Mouse (Mus musculus): ENCODE data around the gene Robo2. TPM values are rescaled to one million over a fixed set of nuclear protein-coding genes. Genes with fewer than 3 reads are reported as not detected.

Robo2 gene
- 0.51 TPM in 1 of 2 replicates, not detected in the other for polyA plus RNA-seq (2012; ENCODE audit: insufficient read depth, low replicate concordance)

DNA sequence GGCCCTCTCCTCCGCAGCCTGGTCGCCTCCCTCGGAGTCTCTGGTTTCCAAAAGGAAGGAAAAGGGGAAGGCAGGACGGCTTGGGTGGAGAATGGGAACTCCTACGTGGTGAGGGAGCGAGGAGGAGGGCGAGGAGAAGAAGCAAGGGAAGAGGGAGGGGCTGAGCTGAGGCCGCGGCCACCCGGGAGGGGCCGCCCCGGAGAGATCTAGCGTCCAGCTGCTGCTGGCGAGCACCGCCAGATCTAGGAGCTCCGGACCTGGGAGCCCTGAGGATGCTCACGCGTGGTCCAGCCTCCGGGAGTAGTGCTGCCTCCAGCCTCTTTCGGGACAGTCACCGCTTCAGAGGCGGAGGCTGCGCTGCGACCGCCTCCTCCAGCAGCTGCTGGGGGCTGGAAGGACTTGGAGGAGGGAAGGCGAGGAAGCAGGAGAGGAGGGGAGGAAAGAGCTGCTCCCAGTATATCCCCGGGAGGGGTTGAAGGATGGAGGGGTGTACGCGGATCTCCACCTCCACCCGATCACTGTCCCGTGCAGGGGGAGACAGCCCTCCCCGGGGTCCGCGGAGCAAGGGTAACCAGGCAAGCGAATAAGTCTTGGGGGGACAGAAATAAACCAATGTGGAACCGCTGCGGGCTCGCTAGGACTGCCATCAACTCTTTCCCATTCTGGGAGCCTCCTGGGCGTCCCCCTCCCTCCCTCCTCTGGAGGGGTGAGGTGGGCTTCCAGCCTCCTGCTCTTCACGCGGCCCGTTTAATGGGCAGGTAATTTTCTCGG lies at the start of gene Robo2:
Gene Robo2 (minus strand): TSS at position 345 of the 771 bp plus-strand sequence.
- Histone ChIP-seq H3K36me3 (replicated peaks; ENCODE audit: low read length) (no peaks in the 10 kb centered on the region), H3K4me1 (peaks cover 21% of the 10 kb centered on the region), H3K9me3 (peaks cover 6% of the 10 kb centered on the region), H3K4me3 (replicated peaks) (peak within 1 kb of the TSS; percentile 88), H3K27me3 (replicated peaks) (peaks cover 33% of the 10 kb centered on the region)
- no peak for TF ChIP-seq GATA1 (IDR thresholded peaks at IDR 0.05; ENCODE audit: borderline replicate concordance, low read length)
- no peak for TF ChIP-seq FLI1 (IDR thresholded peaks at IDR 0.05; ENCODE audit: low read length)

DNA sequence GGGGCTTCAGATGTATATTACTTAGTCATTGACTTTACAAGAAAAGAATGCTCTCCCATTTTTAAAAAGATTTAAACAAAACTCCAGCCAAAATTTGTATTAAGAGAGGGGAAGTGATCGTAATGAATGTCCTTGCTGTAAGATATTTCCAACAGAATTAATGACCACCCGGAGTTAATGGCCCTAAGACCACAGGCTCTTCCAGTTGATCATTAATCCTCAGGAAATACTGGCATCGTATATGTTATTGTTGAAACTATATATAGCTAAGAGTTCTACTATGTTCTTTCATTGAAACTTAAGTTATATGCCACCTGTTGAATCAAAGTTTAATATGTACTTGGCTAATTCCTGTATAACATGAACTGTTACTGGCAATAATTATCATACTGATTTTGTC lies 46.5 kb upstream of the Robo2 start:
- H3K4me1 ChIP-seq, result no peaks in the 10 kb centered on the region
- no peak overlapping the region for H3K4me3 ChIP-seq (replicated peaks)
- no peak for TF ChIP-seq FLI1 (IDR thresholded peaks at IDR 0.05; ENCODE audit: low read length)
- TF ChIP-seq GATA1 (IDR thresholded peaks at IDR 0.05; ENCODE audit: borderline replicate concordance, low read length), result no peak
- H3K27me3 ChIP-seq (replicated peaks), result no peaks in the 10 kb centered on the region
- H3K9me3 ChIP-seq, result no peaks in the 10 kb centered on the region
- H3K36me3 ChIP-seq (replicated peaks; ENCODE audit: low read length), result no peaks in the 10 kb centered on the region

DNA sequence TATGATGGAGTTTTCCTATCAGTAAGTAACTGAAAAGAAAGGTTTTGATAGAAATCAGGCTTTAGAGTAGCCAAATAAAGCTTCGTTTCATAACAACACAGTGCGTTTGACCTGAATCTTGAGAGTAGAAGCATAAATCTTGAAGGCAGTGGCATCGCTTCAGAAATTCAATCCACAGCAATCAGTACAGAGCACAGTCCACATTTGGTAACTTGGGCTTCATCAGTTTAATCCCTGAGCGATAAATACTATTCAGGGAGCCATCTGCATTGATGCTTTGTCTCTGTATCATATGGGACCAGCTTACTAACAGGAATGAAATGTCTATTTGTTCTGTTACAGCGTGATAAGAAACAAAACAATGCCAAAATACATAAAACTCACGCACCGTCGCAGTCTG lies 46.1 kb upstream of the Robo2 start:
- no peaks in the 10 kb centered on the region for H3K27me3 ChIP-seq (replicated peaks)
- H3K4me1 ChIP-seq, result no peaks in the 10 kb centered on the region
- H3K36me3 ChIP-seq (replicated peaks; ENCODE audit: low read length), result no peaks in the 10 kb centered on the region
- H3K9me3 ChIP-seq, result no peaks in the 10 kb centered on the region
- TF ChIP-seq GATA1 (IDR thresholded peaks at IDR 0.05; ENCODE audit: borderline replicate concordance, low read length) (no peak), FLI1 (IDR thresholded peaks at IDR 0.05; ENCODE audit: low read length) (no peak)
- no peak overlapping the region for H3K4me3 ChIP-seq (replicated peaks)

DNA sequence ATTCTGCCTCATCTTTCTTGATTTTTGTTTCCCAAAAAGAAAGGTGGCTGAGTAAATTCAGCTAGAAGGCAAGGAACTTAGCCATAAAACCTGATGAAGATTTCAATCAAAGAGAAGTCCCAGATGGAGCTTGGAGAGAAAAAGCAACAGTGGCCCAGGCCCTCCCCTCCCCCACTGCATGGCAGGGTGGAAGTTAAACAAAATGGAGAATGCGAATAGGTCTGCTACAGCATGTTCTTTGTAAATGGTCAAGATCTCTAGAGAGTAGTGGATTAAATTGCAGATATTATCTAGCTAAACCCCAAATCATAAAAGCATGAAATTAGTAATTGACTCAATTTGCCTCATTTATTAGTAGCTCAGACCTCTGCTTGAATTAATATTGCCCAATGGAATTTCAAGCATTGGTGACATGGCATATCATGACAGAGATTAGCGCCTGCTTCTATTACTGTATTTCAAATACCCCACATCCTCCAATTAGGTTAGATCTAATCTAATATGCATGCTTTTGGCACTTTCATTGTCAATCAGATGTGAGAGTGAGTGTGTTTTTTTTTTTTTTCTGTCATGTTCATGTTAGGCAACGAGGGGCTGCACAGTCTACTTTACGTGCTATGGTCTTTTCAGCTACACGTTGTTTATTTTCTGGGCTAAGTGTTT lies 45.3 kb upstream of the Robo2 start:
- no peak for TF ChIP-seq FLI1 (IDR thresholded peaks at IDR 0.05; ENCODE audit: low read length)

DNA sequence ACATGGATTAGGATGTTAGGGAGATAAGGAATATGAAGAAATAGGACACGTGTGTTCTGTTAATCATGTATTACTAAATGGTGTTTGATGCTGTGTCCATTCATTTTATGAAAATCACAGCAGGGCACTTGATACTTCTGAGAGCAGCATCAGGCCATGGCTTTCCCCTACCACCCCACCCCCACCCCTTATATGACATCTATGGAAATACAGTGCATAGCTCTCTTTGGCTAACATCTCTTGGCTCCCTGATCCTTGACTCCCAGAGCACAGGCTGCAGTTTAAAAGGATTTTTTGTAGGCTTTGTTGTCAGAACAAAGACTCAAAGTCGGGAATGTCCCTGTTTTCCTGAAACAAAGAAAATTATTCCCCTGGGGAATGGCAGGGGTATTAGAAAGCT lies 43.6 kb upstream of the Robo2 start:
- H3K36me3 ChIP-seq (replicated peaks; ENCODE audit: low read length), result no peaks in the 10 kb centered on the region
- no peak overlapping the region for H3K4me3 ChIP-seq (replicated peaks)
- H3K9me3 ChIP-seq, result no peaks in the 10 kb centered on the region
- H3K27me3 ChIP-seq (replicated peaks), result no peaks in the 10 kb centered on the region
- no peaks in the 10 kb centered on the region for H3K4me1 ChIP-seq
- TF ChIP-seq GATA1 (IDR thresholded peaks at IDR 0.05; ENCODE audit: borderline replicate concordance, low read length) (no peak), FLI1 (IDR thresholded peaks at IDR 0.05; ENCODE audit: low read length) (no peak)

More for the DNA sequence above, 45.3 kb upstream of the Robo2 start:
- Histone ChIP-seq H3K27me3 (replicated peaks) (no peaks in the 10 kb centered on the region), H3K4me3 (replicated peaks) (no peak overlapping the region), H3K36me3 (replicated peaks; ENCODE audit: low read length) (no peaks in the 10 kb centered on the region), H3K4me1 (no peaks in the 10 kb centered on the region), H3K9me3 (no peaks in the 10 kb centered on the region)

DNA sequence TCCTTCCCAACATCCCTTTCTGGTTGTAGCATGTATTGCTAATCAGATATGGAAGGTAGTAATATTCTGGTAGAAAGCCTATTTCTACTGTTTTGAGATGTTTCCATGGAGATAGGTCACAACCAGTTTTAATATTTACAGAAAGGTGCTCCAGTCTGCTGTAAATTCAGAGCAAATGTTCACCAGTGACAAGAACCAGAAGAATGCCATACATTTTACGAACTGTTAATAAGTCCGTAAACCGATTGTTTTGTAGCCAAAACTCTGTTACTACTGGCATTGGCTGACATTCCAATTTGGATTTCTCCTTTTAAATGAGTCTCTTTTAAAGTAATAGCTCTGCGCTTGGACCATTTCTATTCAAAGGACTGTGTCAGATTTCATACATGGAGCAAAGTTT lies 36.4 kb upstream of the Robo2 start:
- no peak for TF ChIP-seq GATA1 (IDR thresholded peaks at IDR 0.05; ENCODE audit: borderline replicate concordance, low read length)
- TF ChIP-seq FLI1 (IDR thresholded peaks at IDR 0.05; ENCODE audit: low read length), result no peak

DNA sequence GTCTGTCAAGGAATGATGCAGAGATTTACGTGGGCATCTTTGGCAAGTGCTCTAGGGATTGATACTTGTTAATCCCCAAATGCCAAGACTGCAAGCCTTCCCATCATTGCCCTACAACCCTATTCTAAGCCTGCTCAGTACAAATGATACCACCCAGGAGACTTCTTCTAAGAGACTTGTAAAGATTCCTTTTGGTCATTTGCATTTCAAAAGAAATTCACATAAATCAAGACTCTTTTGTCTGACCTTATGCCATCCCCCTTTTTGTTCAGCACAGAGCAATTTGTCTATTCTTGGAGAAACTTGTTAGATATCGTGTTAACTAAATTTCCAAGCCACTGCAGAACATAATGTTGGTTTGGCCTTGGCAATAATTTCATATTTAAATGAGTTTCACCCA lies 15.4 kb upstream of the Robo2 start:
- no peaks in the 10 kb centered on the region for H3K4me1 ChIP-seq
- H3K4me3 ChIP-seq (replicated peaks), result no peak overlapping the region
- no peaks in the 10 kb centered on the region for H3K9me3 ChIP-seq
- TF ChIP-seq FLI1 (IDR thresholded peaks at IDR 0.05; ENCODE audit: low read length), result no peak
- TF ChIP-seq GATA1 (IDR thresholded peaks at IDR 0.05; ENCODE audit: borderline replicate concordance, low read length), result no peak
- no peaks in the 10 kb centered on the region for H3K27me3 ChIP-seq (replicated peaks)
- H3K36me3 ChIP-seq (replicated peaks; ENCODE audit: low read length), result no peaks in the 10 kb centered on the region

More for the DNA sequence above, 36.4 kb upstream of the Robo2 start:
- Histone ChIP-seq H3K9me3 (no peaks in the 10 kb centered on the region), H3K36me3 (replicated peaks; ENCODE audit: low read length) (no peaks in the 10 kb centered on the region), H3K4me3 (replicated peaks) (no peak overlapping the region), H3K27me3 (replicated peaks) (no peaks in the 10 kb centered on the region), H3K4me1 (no peaks in the 10 kb centered on the region)

DNA sequence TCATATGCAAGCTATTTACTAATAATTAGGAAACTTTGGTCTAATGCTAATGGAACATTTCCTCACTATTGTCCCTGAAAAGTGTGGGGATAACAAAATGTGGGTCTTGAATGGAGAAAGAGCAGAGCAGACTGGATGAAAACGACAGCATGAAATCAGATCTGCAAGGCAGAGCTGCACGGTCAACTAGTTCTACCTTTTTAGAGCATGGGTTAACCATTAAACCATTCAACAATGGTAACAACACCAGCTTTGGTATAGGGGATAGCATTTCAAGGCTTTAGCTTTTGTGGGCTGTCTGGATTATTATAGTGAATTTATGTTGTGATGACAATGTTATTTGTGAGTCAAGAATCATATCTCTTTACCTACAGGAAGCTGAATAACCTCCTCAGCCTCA lies 8.7 kb upstream of the Robo2 start:
- peaks cover 3% of the 10 kb centered on the region; the same call in 1 of the 2 replicates for H3K9me3 ChIP-seq
- TF ChIP-seq GATA1 (IDR thresholded peaks at IDR 0.05; ENCODE audit: borderline replicate concordance, low read length), result no peak
- TF ChIP-seq FLI1 (IDR thresholded peaks at IDR 0.05; ENCODE audit: low read length), result no peak
- no peak overlapping the region for H3K4me3 ChIP-seq (replicated peaks)
- H3K36me3 ChIP-seq (replicated peaks; ENCODE audit: low read length), result no peaks in the 10 kb centered on the region
- H3K4me1 ChIP-seq, result no peaks in the 10 kb centered on the region
- H3K27me3 ChIP-seq (replicated peaks), result no peaks in the 10 kb centered on the region

DNA sequence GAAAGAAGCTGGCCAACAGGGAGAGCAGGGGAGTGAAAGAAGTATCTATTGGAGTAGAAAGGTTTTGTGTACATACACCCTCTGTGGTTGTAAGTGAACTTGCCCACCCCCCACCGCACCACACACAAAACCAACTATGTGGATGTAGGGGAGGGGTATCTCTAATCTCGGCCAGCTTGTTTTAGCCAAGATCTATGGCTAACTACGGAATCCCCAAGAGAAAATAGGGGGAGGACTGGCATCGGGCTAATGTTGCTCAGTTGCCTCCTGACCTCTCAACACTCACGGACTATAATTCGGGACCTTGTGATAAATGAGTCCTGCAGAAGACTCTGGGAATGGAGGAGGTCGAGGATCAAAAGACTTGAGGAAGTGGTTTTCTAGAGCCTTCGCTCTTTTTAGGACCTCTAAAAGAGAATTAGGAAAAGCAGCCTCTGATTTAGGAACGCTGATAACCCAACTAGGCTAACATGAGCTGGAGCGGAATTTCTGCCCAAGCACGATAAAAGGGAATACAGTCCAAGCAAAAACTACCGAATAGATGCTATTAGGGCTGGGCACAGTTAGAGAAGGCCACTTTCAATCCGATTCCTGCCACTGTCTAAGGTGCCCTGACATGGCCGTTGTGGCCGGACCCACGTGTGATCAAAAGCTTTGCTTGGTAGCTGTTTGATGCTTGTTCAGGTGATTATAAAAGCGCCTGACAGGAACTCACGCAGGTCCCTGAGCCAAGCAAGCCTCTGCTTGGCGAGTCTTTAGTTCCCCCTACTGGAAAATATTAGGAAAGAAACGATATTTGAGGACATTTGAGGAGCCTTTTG lies 1.1 kb upstream of the Robo2 start:
- Histone ChIP-seq H3K9me3 (peaks cover 6% of the 10 kb centered on the region), H3K4me3 (replicated peaks) (peak overlapping the region; percentile 78), H3K36me3 (replicated peaks; ENCODE audit: low read length) (no peaks in the 10 kb centered on the region), H3K4me1 (peaks cover 21% of the 10 kb centered on the region), H3K27me3 (replicated peaks) (peaks cover 33% of the 10 kb centered on the region)
- TF ChIP-seq FLI1 (IDR thresholded peaks at IDR 0.05; ENCODE audit: low read length), result no peak
- TF ChIP-seq GATA1 (IDR thresholded peaks at IDR 0.05; ENCODE audit: borderline replicate concordance, low read length), result no peak

All from megakaryocyte, embryonic 14.5 days (primary cell).